Mouse (Mus musculus): ENCODE results near the gene Neu2.
A peak's percentile ranks its signal among the peaks of the same experiment; 100 is the strongest.

The Neu2 gene

DNA sequence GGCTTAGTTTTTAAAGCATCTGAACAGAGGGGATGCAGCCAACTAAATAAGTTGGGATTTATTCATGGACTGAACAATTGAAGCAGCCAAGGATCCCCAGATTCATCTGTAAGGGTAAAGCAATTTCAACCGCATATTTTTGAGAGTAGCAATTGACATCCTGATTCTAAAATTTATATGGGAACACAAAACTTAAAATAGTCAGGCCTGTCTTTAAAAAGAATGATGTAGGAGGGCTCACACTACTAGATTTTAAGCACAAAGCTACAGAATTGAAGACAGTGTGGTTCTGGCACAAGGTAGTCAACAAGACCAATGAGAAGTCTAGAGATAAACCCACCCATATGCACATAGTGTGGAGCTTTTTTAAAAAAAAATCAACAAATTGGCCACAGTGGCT lies 27.3 kb downstream of the Neu2 start:
- DNase-seq (ENCODE audit: low read depth, low spot score): no peak

DNA sequence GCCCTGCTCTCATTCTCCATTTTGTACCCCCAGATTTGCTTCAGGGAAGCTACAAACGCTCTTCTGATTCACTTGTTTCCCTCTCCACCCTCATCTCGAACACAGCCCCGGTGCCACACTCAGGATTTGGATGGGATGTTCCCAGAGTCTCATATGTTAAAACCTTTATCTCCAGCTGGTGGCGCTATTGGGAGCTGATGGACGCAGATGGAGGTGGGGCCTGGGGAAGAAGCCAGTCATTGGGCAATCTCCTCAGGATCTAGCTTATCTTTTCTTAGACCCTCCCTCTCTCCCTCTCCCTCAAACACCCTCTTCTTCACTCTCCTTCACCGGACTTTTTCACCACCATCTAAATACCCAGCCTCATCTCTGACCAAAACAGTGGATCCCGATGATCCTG lies 31.9 kb downstream of the Neu2 start:
- DNase-seq (ENCODE audit: low read depth, low spot score): no peak

DNA sequence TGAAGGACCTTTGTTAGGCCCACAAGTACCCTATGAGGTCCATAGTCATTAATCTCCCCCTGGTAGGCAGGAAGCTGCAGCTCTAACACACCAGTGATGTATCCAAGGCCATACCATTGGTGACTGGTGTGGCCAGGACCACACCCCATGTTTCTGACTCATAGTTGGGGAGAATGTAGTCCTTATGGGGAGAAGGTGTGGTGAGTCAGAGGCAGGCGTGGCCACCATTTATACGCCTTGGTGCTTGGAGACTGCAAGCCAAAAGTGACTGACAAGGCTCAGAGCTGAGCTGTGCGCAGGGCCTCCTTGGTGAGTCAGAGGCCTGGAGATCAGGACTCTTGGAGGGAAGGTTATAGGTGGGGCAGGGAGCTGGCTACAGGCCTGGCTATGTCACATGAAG lies 41.3 kb downstream of the Neu2 start:
- DNase-seq (ENCODE audit: low read depth, low spot score): no peak

DNA sequence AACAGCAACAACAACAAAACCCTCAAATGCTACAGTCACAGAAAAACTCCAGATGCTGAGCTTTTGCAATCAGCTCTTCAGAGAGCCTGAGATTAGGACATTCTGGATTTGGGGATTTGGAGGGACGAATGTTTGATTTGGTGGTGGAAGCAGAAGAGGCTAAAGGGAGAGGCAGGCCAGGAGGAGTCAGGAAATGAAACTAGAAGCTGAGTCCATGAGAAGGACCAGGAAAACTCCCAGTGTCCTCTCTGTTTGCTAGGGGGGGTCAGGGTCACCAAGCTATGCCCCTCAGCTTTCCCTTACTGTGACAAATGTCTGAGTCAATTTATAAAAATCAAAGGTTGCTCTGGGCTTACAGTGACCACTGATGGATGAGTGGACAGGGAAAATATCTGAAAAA lies 43.9 kb downstream of the Neu2 start:
- DNase-seq (ENCODE audit: low read depth, low spot score): no peak

DNA sequence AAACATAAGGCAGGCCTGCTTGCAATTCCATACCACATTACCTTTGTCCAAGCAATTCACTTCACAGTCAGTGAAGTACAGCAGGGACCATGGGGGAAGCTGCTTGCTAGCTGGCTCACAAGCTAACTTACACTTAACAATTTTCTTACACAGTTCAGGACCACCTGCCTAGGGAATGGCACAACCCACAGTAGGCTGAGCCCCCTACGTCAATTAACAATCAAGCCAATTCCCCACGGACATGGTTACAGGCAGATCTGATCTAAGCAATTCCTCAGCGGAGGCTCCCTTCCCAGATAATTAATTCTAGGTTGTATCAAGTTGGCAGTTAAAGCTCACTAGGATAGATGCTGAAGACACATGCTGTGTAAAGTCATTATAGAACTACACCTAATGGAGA lies 53.3 kb downstream of the Neu2 start:
- DNase-seq (ENCODE audit: low read depth, low spot score): no peak

DNA sequence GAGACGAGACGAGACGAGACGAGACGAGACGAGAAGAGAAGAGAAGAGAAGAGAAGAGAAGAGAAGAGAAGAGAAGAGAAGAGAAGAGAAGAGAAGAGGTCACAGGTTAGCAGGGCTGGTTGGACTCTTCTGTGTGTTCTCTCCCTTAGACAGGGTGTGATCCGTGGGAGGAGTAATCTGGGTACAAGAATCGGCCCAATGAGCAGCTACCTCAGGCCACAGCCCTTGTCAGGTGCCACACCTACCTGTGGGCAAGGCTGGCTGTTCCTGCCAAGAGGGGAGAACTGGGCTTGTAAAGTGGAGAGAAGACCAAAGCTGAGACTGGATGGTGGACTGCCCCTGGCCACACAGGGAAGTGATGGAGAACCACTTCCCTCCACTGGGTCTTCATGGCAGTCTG lies 56.1 kb downstream of the Neu2 start:
- no peak for DNase-seq (ENCODE audit: low read depth, low spot score)

DNA sequence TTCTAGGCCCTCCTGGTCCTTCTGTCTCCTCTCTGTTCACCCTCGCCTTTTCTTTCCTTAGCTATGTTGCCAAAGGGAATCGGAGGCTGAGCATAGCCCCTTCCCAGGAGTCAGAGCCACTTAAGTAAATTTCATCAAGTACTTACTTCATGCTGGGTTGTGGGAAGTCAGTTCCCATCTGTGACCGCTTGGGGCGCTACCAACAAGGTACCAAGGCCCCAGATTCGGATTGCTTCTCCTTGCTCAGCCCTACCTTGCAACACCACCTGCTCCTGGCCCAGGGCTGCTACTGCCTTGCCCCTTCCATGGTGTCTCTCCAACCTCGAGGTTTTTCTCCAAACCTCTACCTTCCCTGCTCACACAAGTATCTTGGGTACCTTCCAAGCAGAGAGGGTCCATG lies 58.7 kb downstream of the Neu2 start:
- DNase-seq (ENCODE audit: low read depth, low spot score): peak; percentile 31

DNA sequence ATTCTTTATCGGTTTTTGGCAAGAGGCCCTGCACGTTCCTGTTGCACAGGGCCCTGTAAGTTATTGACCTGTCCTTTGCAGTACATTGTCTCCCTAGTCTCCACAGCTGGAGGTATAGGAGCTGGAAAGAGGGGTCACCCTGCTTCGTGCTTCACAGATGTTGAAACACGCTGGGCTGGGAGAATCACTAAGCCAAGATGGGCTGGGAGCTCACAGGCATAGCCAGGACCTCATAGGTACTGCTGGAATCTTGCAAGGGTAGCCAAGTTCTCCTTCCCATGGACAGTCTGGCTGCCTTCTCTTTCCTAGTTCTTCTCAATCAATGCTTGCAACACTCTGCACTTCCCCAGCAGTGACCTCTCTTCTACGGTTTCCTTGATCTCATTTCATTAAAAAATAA lies 63.6 kb downstream of the Neu2 start:
- DNase-seq (ENCODE audit: low read depth, low spot score): no peak

DNA sequence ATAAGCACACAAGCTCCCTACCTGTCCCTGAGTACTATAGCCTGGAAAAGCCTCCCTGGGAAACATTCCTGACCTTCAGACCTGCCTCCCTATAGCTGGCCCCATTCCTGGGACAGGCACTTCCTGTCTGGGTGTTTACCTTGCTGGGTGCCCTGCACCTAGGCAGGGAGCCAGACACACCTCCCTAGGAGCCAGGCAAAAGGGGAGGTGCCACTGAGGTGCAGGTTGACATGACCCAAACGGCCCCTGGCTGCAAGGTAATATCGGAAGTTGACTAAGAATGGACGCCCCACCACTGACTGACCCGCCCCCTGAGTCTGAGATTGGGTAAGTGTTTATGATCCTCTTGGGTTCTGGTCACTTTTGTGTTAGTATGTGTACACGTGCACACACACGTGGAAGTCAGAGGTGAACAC lies 64.1 kb downstream of the Neu2 start, which contains the start of gene Ngef:
TSS of gene Ngef (minus strand) at position 71 of the 416 bp plus-strand sequence.
- no peak for DNase-seq (ENCODE audit: low read depth, low spot score)

DNA sequence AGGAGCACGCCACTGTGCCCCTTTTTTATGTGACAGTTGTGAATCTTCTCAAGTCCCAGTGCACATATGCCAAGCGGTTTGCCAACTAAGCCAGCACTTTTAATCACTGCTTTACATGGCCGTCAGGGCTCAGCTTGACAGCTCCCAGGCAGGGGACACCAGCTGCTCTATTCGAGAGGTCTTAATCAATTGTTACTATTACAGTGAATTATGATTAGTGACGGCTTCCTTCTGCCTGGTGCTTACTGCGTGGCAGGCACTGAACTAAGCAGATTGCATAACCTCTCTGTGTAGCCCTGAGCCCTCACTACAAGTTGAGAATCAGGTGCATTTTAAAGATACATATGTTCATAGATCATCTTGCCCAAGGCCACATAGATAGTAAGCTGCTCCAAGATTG lies 64.7 kb downstream of the Neu2 start:
- DNase-seq (ENCODE audit: low read depth, low spot score): no peak

DNA sequence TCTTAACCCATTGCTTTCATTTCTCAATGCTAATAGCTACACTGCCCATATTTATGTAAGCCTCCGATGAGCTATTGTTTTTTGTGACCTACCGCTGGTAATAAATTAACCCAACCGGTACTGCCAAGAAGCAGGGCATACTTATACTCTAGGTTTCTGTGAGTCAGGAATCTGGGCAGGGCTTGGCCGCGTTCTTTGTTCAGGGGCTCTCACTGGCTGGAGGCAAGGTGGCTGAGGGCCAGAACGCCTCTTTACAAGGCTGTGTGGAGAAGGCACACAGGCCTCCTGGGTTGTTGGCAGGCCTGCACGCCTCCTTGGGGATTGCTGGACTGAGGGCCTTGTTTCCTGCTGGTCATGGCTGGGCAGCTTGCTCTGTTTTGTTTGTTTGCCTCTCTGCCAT lies 65.1 kb downstream of the Neu2 start:
- no peak for DNase-seq (ENCODE audit: low read depth, low spot score)

DNA sequence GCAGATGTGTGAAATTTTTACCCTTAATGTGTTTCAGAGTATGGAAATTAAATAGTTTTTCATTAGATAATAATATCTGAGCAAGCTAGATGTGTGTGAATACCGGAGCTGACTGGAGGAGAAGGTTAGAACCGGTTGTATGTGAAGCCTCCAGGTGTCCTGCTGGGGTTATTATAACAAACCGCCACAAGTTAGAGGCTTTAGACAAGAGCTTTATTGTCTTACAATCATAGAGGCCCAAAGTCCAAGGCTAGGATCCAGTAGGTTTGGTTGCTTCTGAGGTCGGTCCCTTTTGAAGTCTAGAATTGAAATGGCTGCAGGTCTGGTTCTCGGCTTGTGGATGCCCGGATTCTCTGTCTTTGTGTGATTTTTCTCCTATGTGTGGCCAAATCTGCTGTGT lies 69.3 kb downstream of the Neu2 start:
- DNase-seq (ENCODE audit: low read depth, low spot score): no peak

DNA sequence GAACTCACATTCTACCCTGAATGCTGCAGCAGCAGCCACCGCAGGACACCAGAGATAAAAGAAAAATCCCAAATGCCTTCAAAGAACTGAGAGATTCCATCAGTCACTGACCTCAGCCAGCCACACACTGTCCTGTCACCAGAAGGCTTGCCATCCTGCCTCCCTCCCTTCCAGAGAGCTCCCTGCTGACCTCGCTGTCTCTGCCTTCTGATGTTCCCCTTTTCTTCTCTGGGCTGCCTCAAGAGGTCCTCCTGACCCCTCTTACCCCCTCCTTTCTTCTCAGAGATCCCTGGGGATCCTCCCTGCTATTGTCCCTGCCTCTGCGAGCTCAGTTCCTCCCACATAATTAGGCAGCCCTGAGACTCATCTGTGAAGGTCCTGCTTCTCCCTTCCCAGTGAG lies 71.1 kb downstream of the Neu2 start:
- DNase-seq (ENCODE audit: low read depth, low spot score): no peak

DNA sequence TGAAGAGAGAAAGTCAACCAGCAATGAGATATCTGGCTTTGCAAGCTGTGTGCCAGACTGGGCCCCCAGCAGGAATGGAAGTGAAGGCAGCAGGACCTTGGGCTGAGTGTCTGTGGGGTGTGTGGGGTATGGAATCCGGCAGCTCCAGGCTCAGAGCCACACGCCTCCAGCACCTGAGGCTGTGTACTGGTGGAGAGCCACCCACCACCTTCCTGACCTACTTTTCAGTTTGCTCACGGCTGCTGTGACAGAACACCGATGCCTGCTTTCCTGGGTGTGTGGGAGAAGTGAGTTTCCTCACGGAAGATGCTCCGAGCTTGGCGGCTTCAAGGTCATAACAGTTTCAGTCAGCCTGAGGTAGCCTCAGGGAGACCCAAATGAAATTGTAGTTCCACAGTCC lies 79.5 kb downstream of the Neu2 start:
- DNase-seq (ENCODE audit: low read depth, low spot score): no peak

DNA sequence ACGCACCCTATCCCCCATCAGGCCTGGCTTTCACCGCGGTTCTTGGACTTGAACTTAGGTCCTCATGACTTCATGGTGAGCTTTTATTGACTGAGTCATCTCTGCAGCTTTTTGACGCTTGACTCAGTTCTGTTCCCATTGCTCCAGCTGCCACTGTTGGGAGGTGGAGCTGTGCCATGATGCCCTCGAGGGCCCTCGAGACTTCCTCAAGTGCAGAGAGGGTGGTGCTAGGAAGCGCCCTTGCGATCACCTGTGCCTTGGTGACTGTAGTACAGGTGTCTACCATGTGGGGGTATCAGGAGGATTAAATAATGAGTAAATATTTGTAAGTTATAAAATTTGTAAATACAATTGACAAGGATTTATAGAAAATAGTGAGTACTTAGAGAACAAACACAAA lies 80.3 kb downstream of the Neu2 start:
- DNase-seq (ENCODE audit: low read depth, low spot score): no peak

DNA sequence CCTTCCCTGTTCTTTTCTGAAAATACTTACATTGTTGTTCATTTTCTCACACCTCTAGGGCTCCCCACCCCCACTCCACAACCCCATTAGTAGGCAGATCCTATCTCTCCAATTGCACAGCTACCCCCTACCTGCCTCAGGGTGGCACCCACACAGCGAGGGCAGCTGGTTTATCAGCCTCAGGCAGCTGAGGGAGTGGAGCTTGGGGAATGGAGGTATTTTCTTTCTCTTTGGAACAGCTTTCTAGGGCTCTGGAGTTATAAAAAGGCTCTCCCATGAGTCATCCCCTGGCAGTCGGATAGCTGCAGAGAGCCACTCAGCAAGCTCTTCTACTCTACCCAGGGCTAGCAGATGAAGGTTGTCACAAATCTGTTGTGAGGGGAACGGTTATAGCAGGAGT lies 84.6 kb downstream of the Neu2 start:
- DNase-seq (ENCODE audit: low read depth, low spot score): no peak

DNA sequence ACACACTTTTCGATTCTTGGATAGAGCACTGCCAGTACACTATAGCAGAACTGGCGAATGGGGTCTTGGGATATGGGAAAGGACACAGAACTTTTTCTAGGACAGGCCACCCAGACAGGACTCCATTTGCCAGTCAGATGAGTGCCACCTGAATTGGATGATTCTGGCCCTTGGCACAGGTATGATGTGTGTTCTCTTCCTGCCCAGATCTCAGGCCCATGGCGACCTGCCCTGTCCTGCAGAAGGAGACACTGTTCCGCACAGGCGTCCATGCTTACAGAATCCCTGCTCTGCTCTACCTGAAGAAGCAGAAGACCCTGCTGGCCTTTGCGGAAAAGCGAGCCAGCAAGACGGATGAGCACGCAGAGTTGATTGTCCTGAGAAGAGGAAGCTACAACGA lies 85.0 kb downstream of the Neu2 start:
- DNase-seq (ENCODE audit: low read depth, low spot score): no peak

DNA sequence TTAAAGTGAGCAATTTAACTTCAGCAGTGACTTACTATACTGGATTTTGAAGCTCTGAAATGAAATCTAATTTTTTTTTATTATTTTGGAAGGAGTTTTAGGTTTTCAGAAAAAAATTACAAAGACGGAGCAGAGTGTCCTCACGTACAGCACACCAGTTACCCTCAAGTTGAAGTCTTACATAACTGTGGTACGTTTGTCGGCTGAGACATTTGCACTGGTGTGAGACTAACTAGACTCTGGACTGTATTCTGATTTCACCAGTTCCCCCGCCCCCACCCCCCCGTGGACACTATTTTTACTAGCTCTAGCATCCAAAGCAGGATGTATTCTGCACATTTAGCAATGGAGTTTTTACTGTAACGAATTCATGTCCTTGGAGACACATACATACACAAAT lies 90.8 kb downstream of the Neu2 start:
- DNase-seq (ENCODE audit: low read depth, low spot score): no peak

DNA sequence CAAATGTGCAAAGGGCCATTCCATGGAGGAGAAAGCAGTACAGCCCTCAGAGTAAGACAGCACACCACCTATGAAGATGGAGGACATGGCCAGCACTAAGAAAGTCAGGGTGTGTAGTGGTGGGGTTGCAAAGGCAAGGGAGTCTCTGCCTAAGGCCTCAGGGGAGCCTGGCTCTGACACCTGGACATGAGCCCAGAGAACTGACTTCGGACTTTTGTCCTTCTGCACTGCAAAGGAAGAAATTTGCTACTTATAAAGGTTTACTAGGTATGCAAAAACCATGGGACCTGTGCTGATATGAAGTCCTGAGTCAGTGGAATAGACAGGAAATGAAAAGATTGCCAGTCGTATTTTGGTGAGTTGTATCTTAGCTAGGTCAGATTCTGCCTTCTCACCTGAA lies 92.1 kb downstream of the Neu2 start:
- DNase-seq (ENCODE audit: low read depth, low spot score): no peak

DNA sequence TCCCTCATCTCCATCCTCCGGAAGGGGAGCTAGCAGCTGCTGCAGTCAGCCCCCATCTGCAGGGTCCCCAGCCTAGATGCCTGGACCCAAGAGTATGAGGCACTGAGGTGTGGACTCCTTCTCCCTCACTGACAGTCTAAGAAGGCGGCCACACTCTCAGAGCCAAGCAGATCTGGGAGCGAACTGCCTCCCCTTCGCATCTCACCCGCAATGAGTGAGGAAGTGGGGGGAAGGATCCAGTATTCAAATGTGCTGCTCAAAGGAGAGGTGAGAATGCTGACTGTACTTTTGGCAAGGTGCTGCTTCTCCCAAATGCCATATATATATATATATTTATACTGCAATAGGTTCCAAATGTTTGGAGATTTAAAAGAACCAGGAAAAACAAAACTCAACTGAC lies 93.7 kb downstream of the Neu2 start:
- DNase-seq (ENCODE audit: low read depth, low spot score): no peak

DNA sequence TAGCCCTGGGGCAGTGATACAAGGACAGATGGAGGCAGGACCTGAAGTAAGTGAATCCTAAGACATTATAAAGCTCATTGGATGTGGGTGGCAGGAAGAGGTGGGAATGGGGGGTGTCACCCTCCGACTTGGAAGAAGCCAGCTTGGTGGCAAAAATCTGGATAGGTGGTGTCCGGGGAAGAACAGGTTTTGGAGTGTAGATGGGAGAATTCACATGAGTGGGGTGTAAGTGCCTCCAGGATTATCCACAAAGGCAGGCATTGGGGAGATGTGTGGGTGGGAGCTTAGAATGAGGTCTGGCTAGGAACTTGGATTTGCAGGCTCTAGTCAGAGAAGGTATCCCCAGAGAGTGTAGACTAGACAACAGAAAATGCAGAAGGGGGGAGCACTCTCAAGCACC lies 95.6 kb downstream of the Neu2 start:
- DNase-seq (ENCODE audit: low read depth, low spot score): no peak

DNA sequence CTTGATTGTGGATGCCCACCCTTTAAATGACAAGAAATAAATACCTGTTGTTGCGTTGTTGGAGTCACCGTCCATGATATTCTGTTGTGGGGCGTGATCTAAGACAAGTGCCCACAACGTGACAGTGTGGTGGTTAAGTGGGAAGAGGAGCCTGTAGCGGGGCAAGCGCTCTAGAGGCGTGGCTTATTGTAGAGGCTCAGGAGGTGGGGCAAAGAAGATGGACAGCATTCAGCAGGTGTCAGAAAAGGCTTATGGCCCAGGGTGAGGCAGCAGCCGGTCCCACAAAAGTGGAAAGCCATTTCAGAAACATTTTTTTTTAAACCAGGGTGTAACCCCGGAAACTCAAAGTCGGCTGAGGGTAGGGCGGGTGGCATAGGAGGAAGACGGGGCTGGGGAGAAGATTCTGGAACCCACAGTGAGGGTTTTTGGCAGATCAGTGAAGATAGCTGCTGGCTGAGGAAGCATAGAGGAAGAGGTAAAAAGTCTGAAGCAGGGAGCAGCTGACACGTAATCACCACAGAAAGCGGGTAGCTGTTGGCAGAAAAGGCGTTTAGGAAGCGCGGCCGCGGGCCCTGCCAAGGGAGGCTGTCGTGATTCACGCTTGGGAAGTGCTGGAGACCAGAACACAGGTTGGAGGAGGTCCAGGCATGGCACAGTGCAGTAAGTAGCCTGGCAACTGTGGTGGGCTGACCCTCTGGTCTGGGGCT lies 97.8 kb downstream of the Neu2 start:
- no peak for DNase-seq (ENCODE audit: low read depth, low spot score)

DNA sequence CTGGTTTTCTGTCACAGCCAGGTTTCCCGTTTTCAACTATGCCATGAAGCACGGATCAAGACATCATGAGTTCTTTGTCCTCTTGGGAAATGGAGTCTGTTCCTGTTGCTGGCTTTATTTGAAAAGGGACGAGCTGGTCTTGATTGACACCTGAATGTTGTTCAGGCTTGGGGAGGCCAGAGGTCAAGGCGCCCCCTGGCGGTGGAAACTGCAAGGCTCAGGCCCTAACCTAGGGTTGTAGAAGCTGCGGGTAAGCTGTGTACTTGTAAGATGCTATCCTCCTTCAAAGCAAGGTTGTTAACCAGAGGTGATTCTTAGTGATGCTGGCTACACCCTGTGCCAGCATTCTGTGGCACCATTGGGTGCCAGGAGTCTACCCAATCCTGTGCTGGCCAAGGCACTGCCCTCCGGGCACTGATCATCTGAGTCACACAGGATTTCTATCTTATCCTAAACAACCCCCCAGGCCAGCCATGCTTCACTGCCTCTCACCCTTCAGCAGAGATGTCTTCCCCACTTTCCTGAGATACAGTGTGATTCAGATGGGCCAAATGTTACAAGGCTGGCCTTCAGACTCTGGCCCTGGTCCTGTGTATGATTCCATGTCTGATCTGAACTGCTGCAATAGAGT lies 98.8 kb downstream of the Neu2 start:
- peak; percentile 49 for DNase-seq (ENCODE audit: low read depth, low spot score)

All from c-Kit-negative CD71-positive TER-119-positive erythroid progenitor cells, embryonic 14.5 days (primary cell).